Mouse (Mus musculus): ENCODE measurements around the gene Camkmt. TPM values are rescaled to one million over a fixed set of nuclear protein-coding genes. Genes with fewer than 3 reads are reported as not detected.

The Camkmt gene
- polyA plus RNA-seq, 1 experiment from 2014 or later, result 17.0 TPM

DNA sequence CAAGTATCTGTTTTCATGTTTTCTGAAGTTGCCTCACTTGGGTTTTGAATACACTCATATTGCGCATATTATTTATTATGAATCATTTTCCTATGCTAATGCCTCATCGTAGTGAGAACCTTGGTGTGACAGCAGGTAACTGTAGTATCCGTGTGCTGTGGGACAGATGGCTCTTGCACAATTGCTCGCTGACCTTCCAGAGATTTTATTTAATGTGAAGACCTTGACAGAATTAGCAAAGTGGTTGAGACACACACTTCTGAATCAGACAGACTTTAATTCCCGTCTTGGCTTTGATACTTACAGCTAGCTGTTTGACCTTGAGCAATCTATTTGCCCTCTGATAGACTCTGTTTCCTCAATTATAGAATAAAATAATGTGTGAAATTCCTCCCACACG, 262.8 kb downstream of the Camkmt start:
- Histone ChIP-seq H3K4me2 (no peak overlapping the region), H3K4me1 (peaks cover 7% of the 10 kb centered on the region; the same call in 1 of the 2 replicates), H3K36me3 (ENCODE audit: poor library complexity, severe bottlenecking) (no peaks in the 10 kb centered on the region), H3K9me3 (replicated peaks) (no peaks in the 10 kb centered on the region), H3K4me3 (no peak overlapping the region), H3K27ac (no peak overlapping the region), H3K9ac (no peak overlapping the region), H3K27me3 (no peaks in the 10 kb centered on the region)
- no peak for ATAC-seq
- WGBS, result 81% methylated on average over 6 of the region's 6 CpGs

DNA sequence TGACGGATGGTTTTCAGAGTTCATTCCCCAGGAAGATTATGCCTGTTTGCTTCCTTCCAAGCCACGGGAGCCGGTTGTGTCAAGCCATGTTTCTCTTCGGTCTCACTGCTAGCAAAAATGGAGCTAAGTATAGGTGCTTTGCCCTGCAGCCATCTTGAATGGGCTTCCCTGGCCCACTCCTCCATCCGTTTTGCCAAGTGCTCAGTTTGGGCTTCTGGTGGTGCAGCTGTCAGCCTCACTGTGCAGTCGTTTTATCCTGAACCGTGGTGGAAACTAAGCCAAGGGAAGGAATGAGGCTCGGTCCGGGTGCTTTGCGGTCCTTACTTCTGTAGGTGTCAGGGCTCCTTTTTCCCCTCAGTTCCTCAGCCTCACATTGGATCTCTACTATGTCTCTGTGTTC, 263.3 kb downstream of the Camkmt start:
- WGBS, result 86% methylated on average over 10 of the region's 10 CpGs
- no peaks in the 10 kb centered on the region for H3K27me3 ChIP-seq

GRCm38 (mm10) chr17:85355356-85355755, 265.0 kb downstream of the Camkmt start:
- 92% methylated on average over 9 of the region's 9 CpGs for WGBS
- Histone ChIP-seq H3K9ac (no peak overlapping the region), H3K4me3 (no peak overlapping the region), H3K9me3 (replicated peaks) (no peaks in the 10 kb centered on the region), H3K4me1 (no peaks in the 10 kb centered on the region), H3K27ac (no peak overlapping the region), H3K36me3 (ENCODE audit: poor library complexity, severe bottlenecking) (no peaks in the 10 kb centered on the region), H3K4me2 (no peak overlapping the region), H3K27me3 (no peaks in the 10 kb centered on the region)
- no peak for ATAC-seq

More for the DNA sequence above, 263.3 kb downstream of the Camkmt start:
- ATAC-seq, result no peak
- Histone ChIP-seq H3K9me3 (replicated peaks) (no peaks in the 10 kb centered on the region), H3K9ac (no peak overlapping the region), H3K27ac (no peak overlapping the region), H3K4me2 (no peak overlapping the region), H3K4me3 (no peak overlapping the region), H3K36me3 (ENCODE audit: poor library complexity, severe bottlenecking) (no peaks in the 10 kb centered on the region), H3K4me1 (peaks cover 7% of the 10 kb centered on the region; the same call in 1 of the 2 replicates)

- H3K27me3 ChIP-seq, result peaks cover 11% of the 10 kb centered on the region
- H3K9me3 ChIP-seq (replicated peaks), result no peaks in the 10 kb centered on the region
- no peak overlapping the region for H3K9ac ChIP-seq
- H3K4me1 ChIP-seq, result peaks cover 11% of the 10 kb centered on the region
- 90% methylated on average over 7 of the region's 7 CpGs for WGBS
- H3K4me2 ChIP-seq, result no peak overlapping the region
- no peak overlapping the region for H3K4me3 ChIP-seq
- H3K36me3 ChIP-seq (ENCODE audit: poor library complexity, severe bottlenecking), result no peaks in the 10 kb centered on the region
- no peak for ATAC-seq
- no peak overlapping the region for H3K27ac ChIP-seq
Measured at GRCm38 (mm10) chr17:85361006-85361405, 270.7 kb downstream of the Camkmt start.

GRCm38 (mm10) chr17:85367319-85367718, 277.0 kb downstream of the Camkmt start:
- H3K27ac ChIP-seq, result no peak overlapping the region
- 98% methylated on average over 5 of the region's 5 CpGs for WGBS
- peaks cover 29% of the 10 kb centered on the region for H3K27me3 ChIP-seq
- no peak overlapping the region for H3K4me3 ChIP-seq
- no peaks in the 10 kb centered on the region for H3K9me3 ChIP-seq (replicated peaks)
- peaks cover 19% of the 10 kb centered on the region for H3K4me1 ChIP-seq
- no peak overlapping the region for H3K9ac ChIP-seq
- no peak overlapping the region for H3K4me2 ChIP-seq
- H3K36me3 ChIP-seq (ENCODE audit: poor library complexity, severe bottlenecking), result no peaks in the 10 kb centered on the region
- no peak for ATAC-seq

DNA sequence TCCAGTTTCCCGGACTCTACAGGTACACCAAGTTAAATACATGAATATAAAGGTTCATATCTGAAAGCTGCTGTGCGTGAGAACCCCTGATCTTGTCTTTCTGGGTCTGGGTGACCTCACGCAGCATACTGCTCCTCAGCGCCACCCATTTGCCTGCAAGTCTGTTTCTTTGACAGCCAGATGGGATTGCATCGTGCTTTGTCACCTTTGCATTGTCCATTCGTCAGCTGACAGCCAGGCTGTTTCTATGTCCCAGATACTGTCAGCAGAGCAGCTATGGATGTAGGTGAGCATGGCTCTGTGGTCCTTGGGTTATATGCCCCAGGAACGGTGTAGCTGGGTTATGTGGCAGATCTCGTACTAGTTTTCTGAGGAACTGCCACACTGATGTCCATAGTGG, 278.4 kb downstream of the Camkmt start:
- H3K27me3 ChIP-seq, result peaks cover 41% of the 10 kb centered on the region
- no peaks in the 10 kb centered on the region for H3K9me3 ChIP-seq (replicated peaks)
- H3K4me3 ChIP-seq, result no peak overlapping the region
- no peak overlapping the region for H3K27ac ChIP-seq
- H3K9ac ChIP-seq, result no peak overlapping the region
- no peak overlapping the region for H3K4me2 ChIP-seq
- H3K36me3 ChIP-seq (ENCODE audit: poor library complexity, severe bottlenecking), result no peaks in the 10 kb centered on the region
- no peak for ATAC-seq
- WGBS, result 76% methylated on average over 8 of the region's 8 CpGs
- H3K4me1 ChIP-seq, result peaks cover 17% of the 10 kb centered on the region

- 90% methylated on average over 13 of the region's 13 CpGs for WGBS
Measured at GRCm38 (mm10) chr17:85372076-85372475, 281.7 kb downstream of the Camkmt start.

GRCm38 (mm10) chr17:85372523-85372922, 282.2 kb downstream of the Camkmt start:
- no peak overlapping the region for H3K4me2 ChIP-seq
- peaks cover 26% of the 10 kb centered on the region for H3K4me1 ChIP-seq
- ATAC-seq, result no peak
- H3K27ac ChIP-seq, result no peak overlapping the region
- peaks cover 36% of the 10 kb centered on the region for H3K27me3 ChIP-seq
- no peaks in the 10 kb centered on the region for H3K36me3 ChIP-seq (ENCODE audit: poor library complexity, severe bottlenecking)
- no peaks in the 10 kb centered on the region for H3K9me3 ChIP-seq (replicated peaks)
- WGBS, result 92% methylated on average over 7 of the region's 7 CpGs
- no peak overlapping the region for H3K9ac ChIP-seq
- H3K4me3 ChIP-seq, result no peak overlapping the region

More at GRCm38 (mm10) chr17:85372076-85372475, 281.7 kb downstream of the Camkmt start:
- peaks cover 26% of the 10 kb centered on the region for H3K4me1 ChIP-seq
- peaks cover 40% of the 10 kb centered on the region for H3K27me3 ChIP-seq
- no peak overlapping the region for H3K27ac ChIP-seq
- H3K4me3 ChIP-seq, result no peak overlapping the region
- ATAC-seq, result no peak
- no peak overlapping the region for H3K4me2 ChIP-seq
- H3K9ac ChIP-seq, result no peak overlapping the region
- no peaks in the 10 kb centered on the region for H3K9me3 ChIP-seq (replicated peaks)
- no peaks in the 10 kb centered on the region for H3K36me3 ChIP-seq (ENCODE audit: poor library complexity, severe bottlenecking)

DNA sequence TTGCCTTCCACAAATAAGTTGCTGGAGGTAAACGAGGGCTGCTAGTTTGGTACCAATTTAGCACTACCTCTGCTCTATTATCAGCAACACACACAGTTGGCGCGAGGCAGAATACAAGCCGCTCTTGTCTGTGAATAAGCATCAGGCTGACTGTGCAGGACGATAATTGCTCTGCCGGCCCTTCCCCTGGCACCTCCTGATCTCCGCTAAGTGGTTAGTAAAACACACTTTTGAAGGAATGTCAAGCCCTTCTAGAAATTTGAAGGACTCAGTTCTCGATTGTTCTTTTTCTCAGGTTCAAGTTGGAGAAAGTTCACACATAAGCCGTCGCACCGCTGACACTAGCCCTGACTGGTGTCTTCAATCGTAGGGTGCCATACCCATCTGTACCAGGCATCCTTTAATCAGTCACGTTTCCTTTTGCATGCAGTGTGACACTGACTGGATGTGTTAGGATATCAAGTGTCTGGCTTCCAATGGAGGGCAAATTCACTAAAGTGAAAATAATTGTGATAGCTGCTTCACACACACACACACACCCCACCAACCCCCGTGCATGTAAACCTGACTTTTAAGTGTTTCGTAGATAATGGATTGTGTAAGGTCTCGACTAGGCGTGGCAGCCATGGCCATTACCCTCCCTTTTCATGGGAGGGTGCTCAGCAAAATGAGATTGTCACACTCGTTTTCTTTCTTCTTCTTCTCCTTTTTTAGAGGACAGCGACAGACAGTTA, 283.9 kb downstream of the Camkmt start:
- Histone ChIP-seq H3K27ac (no peak overlapping the region), H3K9me3 (replicated peaks) (no peaks in the 10 kb centered on the region), H3K9ac (no peak overlapping the region), H3K4me2 (no peak overlapping the region), H3K27me3 (peaks cover 32% of the 10 kb centered on the region), H3K4me3 (no peak overlapping the region), H3K36me3 (ENCODE audit: poor library complexity, severe bottlenecking) (no peaks in the 10 kb centered on the region), H3K4me1 (peaks cover 26% of the 10 kb centered on the region)
- ATAC-seq, result no peak
- WGBS, result 55% methylated on average over 19 of the region's 19 CpGs

DNA sequence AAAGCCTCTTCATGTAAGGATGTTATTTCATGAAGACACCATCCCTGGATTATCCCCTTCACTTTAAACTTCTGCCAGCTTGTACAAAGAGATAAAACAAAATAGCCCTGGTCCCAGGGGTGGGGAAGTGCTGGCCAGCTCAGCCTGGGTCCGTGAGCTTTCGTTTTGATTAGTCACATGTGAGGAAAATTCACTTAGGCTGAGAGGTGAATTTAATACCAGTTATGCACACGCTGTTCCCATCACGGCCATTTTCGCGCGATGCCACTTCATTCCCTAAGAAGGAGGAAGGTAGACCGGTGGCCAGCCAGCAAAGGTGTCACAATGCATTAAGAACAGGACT, 284.5 kb downstream of the Camkmt start:
- H3K4me2 ChIP-seq, result no peak overlapping the region

DNA sequence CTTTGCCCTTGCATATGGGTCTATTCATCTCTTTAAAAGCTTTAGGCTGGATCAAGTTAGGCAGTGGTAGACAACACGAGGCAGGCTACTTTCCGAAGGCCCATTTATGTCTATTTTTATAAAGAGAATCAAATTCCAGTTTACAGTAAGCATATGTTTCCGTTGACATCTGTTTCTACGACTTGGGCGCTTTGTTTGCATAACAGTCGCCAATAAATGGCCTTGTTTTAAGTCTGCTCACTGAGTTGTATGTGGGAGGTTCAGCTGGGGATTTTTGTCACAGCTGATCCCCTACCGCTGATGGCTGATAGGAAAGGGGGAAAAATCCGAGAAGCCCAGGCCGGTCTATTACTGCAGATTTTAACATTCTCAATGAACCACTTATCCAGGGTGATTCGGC, 285.2 kb downstream of the Camkmt start:
- Histone ChIP-seq H3K4me3 (no peak overlapping the region), H3K4me2 (no peak overlapping the region), H3K4me1 (peaks cover 26% of the 10 kb centered on the region), H3K9ac (no peak overlapping the region), H3K27ac (no peak overlapping the region), H3K36me3 (ENCODE audit: poor library complexity, severe bottlenecking) (no peaks in the 10 kb centered on the region), H3K9me3 (replicated peaks) (no peaks in the 10 kb centered on the region), H3K27me3 (peaks cover 29% of the 10 kb centered on the region)
- ATAC-seq, result no peak
- 53% methylated on average over 10 of the region's 10 CpGs for WGBS

More for the DNA sequence above, 284.5 kb downstream of the Camkmt start:
- H3K36me3 ChIP-seq (ENCODE audit: poor library complexity, severe bottlenecking), result no peaks in the 10 kb centered on the region
- no peaks in the 10 kb centered on the region for H3K9me3 ChIP-seq (replicated peaks)
- peaks cover 26% of the 10 kb centered on the region for H3K4me1 ChIP-seq
- H3K27me3 ChIP-seq, result peaks cover 29% of the 10 kb centered on the region
- H3K4me3 ChIP-seq, result no peak overlapping the region
- no peak for ATAC-seq
- no peak overlapping the region for H3K9ac ChIP-seq
- WGBS, result 78% methylated on average over 8 of the region's 8 CpGs
- no peak overlapping the region for H3K27ac ChIP-seq

GRCm38 (mm10) chr17:85377496-85377895, 287.1 kb downstream of the Camkmt start:
- 80% methylated on average over 8 of the region's 8 CpGs for WGBS

DNA sequence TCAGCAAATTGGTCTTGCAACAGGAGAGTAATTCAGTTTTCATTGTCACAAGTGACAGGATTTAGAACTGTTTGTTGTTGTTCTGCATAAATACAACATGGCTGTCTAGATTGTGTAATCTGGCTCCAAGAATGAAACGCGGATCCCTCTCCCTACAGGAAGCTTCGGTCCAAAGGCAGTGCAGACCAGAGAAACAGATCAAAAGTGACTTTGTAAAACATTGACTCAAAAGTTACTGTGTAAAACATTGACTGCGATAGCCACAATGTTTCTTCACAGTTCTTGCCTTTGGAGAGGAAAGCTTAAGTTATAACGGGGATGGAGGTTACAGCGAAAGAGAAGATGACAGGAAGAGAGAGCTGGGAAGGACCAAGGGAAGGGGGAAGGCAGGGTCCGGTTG, 288.7 kb downstream of the Camkmt start:
- no peak overlapping the region for H3K4me2 ChIP-seq
- no peak for ATAC-seq
- H3K27ac ChIP-seq, result no peak overlapping the region
- no peaks in the 10 kb centered on the region for H3K9me3 ChIP-seq (replicated peaks)
- H3K27me3 ChIP-seq, result peaks cover 11% of the 10 kb centered on the region
- WGBS, result 93% methylated on average over 7 of the region's 7 CpGs
- H3K36me3 ChIP-seq (ENCODE audit: poor library complexity, severe bottlenecking), result no peaks in the 10 kb centered on the region
- no peak overlapping the region for H3K4me3 ChIP-seq
- H3K9ac ChIP-seq, result no peak overlapping the region
- H3K4me1 ChIP-seq, result peaks cover 25% of the 10 kb centered on the region

More at GRCm38 (mm10) chr17:85377496-85377895, 287.1 kb downstream of the Camkmt start:
- H3K9me3 ChIP-seq (replicated peaks), result no peaks in the 10 kb centered on the region
- H3K9ac ChIP-seq, result no peak overlapping the region
- H3K27ac ChIP-seq, result no peak overlapping the region
- no peak overlapping the region for H3K4me2 ChIP-seq
- H3K36me3 ChIP-seq (ENCODE audit: poor library complexity, severe bottlenecking), result no peaks in the 10 kb centered on the region
- H3K4me3 ChIP-seq, result no peak overlapping the region
- peaks cover 22% of the 10 kb centered on the region for H3K27me3 ChIP-seq
- peaks cover 27% of the 10 kb centered on the region for H3K4me1 ChIP-seq
- ATAC-seq, result no peak
